Mouse (Mus musculus): ENCODE measurements around the gene Ttc39b.

DNA sequence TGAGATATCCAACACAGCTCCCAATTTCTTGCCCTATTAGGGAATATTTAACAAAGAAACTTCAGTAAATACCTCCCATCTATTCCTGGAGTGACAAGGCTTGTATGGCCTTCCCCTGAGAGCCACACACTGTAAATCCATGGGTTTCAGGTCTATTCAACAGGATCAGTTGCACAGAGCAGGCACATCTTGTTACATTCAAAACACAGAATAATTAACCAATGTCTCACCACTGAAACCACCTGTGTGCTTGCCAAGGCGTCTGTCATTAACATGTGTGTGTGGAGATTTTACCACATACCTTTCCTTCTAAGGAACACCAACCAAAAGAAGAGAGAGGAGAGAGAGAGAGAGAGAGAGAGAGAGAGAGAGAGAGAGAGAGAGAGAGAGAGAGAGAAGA, 136.7 kb downstream of the Ttc39b start:
- TF ChIP-seq EP300 (IDR thresholded peaks at IDR 0.05; ENCODE audit: low read depth): no peak
- no peak for TF ChIP-seq CTCF (IDR thresholded peaks at IDR 0.05; ENCODE audit: low read depth)

All from liver, embryonic 14.5 days (tissue).